Mouse (Mus musculus): Measurements from ENCODE around the gene Mrps24.

The Mrps24 gene

GRCm38 (mm10) chr11:5705972-5706371, 9.5 kb downstream of the Mrps24 start:
- DNase-seq (ENCODE audit: low read depth, low spot score) = no peak

- DNase-seq (ENCODE audit: low read depth, low spot score) = no peak
Observed at GRCm38 (mm10) chr11:5703341-5703740, 12.1 kb downstream of the Mrps24 start.

GRCm38 (mm10) chr11:5702957-5703332, 12.5 kb downstream of the Mrps24 start:
- DNase-seq (ENCODE audit: low read depth, low spot score) = no peak

GRCm38 (mm10) chr11:5702271-5702956, 13.1 kb downstream of the Mrps24 start:
- no peak for DNase-seq (ENCODE audit: low read depth, low spot score)

- no peak for DNase-seq (ENCODE audit: low read depth, low spot score)
Observed at GRCm38 (mm10) chr11:5701821-5702220, 13.7 kb downstream of the Mrps24 start.

- no peak for DNase-seq (ENCODE audit: low read depth, low spot score)
Observed at GRCm38 (mm10) chr11:5701300-5701699, 14.2 kb downstream of the Mrps24 start.

GRCm38 (mm10) chr11:5700808-5701207, 14.7 kb downstream of the Mrps24 start:
- DNase-seq (ENCODE audit: low read depth, low spot score) = no peak

- DNase-seq (ENCODE audit: low read depth, low spot score) = no peak
Observed at GRCm38 (mm10) chr11:5691775-5692174, 23.7 kb downstream of the Mrps24 start.

GRCm38 (mm10) chr11:5684283-5684682, 31.2 kb downstream of the Mrps24 start:
- DNase-seq (ENCODE audit: low read depth, low spot score) = no peak

- DNase-seq (ENCODE audit: low read depth, low spot score) = no peak
Observed at GRCm38 (mm10) chr11:5682541-5682940, 32.9 kb downstream of the Mrps24 start.

Data from telencephalon, adult 2 months (tissue).